Mouse (Mus musculus) embryo, embryonic 11 days (tissue): ENCODE data around the gene Polr3c.
"Not testable (repeated sequence)": the region's sequence is repeated elsewhere in the genome, so short reads cannot be mapped to it uniquely, and the experiment has no call there.

Source experiments
- DNase-seq: peaks from one replicate; pipeline ENCODE4 v3.0.0-alpha.2; 2015

The Polr3c gene

DNA sequence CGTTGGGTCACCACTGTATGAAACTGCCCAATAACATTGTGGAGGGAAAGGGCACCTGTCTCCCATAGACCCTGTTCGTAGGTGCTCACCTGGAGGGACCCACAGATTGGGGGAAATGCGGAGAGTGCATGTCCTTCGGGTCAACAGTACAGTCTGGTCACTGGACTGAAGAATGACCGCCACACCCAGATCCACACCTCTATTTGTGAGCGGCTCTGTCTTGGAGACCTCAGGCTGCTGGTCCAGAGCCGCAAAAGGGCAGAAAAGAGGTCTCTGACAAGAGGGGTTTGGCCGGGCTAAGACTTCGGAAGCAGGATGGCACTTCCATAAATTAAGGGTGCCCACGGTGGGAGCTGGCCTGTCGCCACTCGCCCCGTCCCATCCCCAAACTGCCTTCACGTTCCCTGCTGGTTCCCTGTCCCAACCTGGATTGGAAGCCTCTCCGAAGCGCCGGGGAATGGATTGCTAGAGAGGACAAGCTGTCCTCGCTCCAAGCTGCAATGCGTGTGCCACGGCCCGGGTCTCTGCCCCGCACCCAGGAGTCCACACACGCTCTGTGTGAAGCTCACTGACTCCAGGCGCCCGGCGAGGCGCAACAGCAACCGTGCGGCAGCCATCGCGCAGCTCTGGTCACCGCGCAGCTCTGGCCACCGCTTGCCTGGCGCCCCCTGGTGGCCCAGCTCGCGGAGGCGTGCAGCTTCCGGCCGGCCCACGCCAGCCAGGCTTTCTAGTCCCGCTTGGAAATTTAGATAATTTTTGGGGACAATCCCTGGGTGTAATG, 19.3 kb downstream of the Polr3c start, which contains the start of gene Nudt17:
Gene Nudt17, minus strand, starts transcription at position 660 of the 781 bp plus-strand sequence.
- DNase-seq, result peak; percentile 91

DNA sequence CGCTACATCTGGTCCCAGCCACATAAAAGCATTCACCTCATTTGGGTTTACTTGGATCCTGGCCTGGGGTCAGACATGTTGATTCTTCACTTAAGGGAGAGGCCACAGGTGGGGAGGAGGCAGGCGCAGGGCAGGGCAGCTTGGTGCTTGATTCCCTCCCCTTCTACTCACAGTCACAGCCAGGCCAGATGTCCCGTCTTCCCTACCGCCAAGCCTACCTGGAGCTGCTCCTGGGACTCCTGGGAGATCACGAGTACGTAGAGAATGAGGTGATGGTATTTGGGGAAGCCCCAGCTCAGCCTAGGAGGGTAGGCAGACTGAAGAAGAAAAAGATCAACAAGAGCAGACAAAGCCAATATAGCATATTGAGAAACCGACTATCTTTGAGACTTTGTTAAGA, 20.4 kb downstream of the Polr3c start:
- DNase-seq, result no peak

DNA sequence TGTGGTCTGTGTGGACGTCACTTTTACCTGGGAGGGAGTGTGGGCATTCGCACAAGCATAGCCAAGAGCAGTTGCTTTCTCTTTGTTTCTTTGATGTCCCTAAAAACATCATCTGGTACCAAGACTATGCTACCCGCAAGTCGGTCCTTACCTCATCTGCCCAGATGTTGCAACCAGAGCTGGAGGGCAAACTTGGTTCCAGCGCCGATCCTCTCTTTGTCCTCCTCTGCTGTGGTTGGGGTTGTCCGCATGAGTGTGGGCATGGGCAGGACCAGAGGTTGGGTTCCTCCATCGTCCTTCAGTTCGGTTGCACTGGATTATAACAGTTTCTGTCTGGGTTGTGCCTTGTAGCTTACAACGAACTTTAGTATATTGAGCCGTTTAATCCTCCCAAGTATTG, 21.2 kb downstream of the Polr3c start:
- DNase-seq, result no peak

DNA sequence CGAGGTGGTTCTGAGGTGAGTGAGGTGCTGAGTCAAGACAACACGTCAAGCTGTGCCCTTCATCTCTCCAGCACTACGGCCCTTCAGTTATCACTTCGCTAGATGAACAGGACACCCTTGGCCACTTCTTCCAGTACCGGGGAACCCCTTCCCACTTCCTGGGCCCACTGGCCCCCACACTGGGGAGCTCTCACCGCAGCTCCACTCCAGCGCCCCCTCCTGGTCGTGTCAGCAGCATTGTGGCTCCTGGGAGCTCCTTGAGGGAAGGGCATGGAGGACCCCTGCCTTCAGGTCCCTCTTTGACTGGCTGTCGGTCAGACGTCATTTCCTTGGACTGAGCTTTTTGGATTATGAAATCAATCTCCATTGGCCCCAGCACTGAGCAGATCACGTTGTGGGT, 22.6 kb downstream of the Polr3c start:
- no peak for DNase-seq

- no peak for DNase-seq
These were observed 26.4 kb downstream of the Polr3c start for GRCm38 (mm10) chr3:96701003-96701402.

GRCm38 (mm10) chr3:96700376-96700775, 27.1 kb downstream of the Polr3c start:
- DNase-seq, result peak; percentile 67

DNA sequence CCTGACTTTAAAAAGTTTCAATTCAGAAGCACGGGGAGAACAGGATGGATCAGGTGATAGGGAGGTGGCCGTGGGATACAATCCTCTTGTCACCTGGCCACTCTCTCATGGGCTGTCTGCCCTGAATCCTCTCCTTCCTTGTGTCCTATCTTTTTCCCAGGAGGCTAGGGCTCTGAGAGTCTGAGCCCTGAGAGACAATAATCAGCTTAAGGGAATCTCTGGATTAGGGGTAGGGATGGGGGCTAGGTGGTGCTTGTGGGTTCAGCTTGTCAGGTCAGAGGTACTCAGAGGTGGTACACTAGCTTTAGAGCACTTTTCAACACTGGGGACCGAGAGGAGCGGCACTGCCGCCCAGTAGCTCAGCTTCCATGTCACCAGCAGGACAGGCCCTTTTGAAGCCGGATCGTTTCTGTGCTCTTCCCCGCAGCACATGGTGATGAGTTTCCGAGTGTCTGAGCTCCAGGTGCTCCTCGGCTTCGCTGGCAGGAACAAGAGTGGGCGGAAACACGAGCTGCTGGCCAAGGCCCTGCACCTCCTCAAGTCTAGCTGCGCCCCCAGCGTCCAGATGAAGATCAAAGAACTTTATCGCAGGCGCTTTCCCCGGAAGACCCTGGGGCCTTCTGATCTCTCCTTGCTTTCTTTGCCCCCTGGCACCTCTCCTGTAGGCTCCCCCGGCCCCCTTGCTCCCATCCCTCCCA, 28.3 kb downstream of the Polr3c start:
- DNase-seq, result peak; percentile 31

DNA sequence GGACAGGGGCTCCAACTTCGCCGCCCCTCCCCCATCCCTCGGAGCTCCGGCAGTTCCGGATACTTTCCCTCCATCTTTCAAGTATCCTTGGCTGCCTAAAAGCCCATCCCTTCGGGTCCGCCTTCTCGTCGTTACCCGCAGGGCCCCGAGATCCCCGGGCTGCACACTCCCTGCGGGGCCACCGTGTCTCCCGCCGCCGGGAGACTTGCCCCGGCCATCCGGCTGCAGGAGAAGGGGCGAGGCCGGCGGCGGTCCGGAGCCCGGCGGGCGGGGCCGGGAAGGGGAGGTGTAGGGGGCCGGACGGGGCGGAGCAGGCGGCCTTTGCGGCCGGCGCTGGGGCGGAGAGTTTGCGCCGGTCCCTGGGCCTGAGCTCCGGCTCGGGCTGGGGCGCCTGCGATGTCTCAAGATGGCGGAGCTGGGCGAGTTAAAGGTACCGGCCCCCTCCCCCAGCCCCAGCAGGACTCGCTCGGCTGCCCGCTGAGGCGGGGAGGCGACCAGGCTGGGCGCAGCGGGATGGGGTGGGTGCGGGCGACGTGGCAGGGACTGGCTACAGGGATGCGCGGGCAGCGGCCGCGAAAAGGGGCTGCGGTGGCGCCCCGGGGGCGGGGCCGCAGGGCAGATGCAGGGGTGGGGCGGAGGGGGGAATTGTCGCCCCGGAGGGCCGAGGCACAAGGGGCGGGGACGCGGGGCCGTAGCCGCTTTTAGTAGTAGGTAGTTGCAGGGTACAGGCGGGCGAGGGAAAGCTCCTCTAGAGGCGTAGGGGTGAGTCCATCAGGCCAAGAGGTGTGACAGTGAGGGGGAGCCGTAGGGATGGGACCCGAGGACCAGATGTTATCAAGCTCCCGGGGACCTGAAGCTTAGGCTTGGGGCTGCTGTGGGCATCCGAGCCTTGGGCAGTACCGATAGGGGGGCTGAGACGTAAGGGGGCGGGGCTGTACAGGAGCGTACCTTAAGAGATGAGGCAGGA, 30.4 kb downstream of the Polr3c start:
- DNase-seq, result peak; percentile 95

DNA sequence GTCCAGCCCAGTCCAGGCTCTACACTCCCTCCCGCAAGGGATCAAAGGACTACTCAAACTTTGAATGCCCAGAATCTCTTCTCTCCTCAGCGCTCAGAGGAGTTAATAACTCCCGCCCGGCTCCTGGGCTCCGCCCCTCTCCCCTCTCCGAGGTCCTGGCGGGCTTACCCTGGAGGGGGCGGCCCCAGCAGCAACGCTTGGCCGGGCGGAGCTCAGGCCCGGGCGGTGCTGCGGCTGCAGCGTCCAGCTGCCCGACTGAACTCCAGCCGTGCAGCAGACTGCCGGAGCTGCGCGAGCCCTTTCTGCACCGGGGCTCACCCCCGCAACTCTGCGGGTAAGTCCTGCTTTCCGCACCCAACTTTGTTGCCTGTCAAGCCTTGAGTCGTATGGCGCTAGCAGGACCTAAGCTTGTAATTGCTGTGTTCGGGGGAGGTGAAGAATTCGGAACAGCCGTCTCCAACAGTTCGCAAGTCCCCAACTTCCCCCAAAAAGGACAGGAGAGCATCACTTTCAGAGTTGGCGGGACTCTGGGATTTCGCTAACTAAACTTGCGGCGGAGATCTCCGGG, 31.1 kb downstream of the Polr3c start, which contains the start of gene Pias3:
Gene Pias3, plus strand, starts transcription at position 187 of the 568 bp plus-strand sequence.
- DNase-seq, result peak; percentile 95

DNA sequence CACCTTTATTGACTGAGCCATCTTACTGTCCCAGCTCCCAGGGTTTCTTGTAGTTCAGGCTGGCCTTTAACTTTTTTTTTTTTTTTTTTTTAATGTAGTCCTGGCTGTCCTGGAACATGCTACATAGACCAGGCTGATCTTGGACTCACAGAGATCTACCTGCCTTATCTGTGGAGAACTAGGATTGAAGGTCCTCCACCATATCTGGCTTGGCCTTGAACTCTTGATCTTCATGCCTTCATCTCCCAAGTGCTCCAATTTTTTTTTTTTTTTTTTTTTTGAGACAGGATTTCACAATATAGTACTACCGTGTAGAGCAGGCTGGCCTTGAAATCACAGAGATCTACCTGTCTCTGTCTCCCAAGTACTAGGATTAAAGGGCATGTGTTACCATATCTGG, 33.8 kb downstream of the Polr3c start:
- DNase-seq, result no peak

- DNase-seq, result peak; percentile 69
These were observed 34.9 kb downstream of the Polr3c start for GRCm38 (mm10) chr3:96692506-96692905.

GRCm38 (mm10) chr3:96690298-96690697, 37.1 kb downstream of the Polr3c start:
- DNase-seq, result no peak

- no peak for DNase-seq
These were observed 38.6 kb downstream of the Polr3c start for GRCm38 (mm10) chr3:96688854-96689253.

GRCm38 (mm10) chr3:96686057-96686456, 41.4 kb downstream of the Polr3c start:
- not testable (repeated sequence) for DNase-seq

DNA sequence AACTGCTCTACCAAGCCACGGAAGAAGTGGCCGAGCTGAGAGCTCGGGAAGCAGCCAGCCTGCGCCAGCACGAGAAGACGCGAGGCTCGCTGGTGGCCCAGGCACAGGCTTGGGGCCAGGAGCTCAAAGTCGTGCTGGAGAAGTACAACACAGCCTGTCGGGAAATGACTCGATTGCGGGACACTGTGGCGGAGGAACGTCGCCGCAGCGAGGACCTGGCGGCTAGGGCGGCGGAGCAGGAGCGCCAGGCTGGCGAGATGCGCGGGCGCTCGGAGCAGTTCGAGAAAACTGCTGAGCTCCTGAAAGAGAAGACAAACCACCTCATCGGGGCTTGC, 42.6 kb downstream of the Polr3c start:
- peak; percentile 23 for DNase-seq

DNA sequence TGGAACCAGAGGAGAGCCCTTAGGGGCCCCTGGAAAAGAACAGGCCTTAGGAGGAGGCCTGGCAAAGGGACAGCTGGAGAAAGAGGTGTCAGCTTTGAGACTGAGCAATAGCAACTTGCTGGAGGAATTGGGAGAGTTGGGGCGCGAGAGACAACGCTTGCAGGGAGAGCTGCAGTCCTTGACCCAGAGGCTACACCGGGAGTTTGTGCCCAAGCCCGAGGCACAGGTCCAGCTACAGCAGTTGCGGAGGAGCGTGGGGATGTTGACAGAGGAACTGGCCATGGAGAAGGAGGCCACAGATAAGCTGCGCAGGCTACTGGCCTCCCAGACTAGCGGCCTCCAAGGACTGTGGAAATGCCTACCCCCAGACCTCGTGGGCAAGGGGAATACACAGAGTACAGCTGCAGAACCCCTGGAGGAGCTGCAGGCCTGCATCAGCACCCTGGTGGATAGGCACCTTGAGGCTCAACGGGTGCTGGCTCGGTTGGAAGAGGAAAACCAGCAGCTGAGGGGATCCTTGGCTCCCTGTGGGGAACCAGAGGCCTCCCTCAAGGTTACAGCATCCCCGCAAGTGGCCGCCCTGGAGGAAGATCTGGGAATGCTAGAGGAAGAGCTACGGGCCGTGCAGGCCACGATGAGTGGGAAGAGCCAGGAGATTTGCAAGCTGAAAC, 43.1 kb downstream of the Polr3c start:
- DNase-seq, result no peak

DNA sequence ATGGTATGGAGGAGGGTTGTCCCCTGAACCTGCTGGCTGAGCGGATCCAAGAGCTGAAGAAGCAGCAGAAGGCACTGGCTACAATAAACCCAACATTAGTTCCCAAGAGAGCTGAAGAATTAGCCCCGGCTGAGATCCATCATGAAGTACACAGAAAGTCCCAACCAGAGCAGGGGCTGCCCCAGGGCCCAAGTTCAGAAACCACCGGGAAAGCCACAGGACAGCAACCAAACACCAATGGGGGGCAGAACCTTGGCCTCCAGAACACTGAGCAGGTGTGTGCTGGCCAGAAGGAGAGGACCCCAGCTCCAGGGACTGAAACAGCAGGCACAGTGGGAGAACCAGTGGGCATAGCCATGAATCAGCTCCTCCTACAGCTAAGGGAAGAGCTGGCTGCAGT, 43.9 kb downstream of the Polr3c start:
- no peak for DNase-seq

- no peak for DNase-seq
These were observed 47.0 kb downstream of the Polr3c start for GRCm38 (mm10) chr3:96680269-96680956.

DNA sequence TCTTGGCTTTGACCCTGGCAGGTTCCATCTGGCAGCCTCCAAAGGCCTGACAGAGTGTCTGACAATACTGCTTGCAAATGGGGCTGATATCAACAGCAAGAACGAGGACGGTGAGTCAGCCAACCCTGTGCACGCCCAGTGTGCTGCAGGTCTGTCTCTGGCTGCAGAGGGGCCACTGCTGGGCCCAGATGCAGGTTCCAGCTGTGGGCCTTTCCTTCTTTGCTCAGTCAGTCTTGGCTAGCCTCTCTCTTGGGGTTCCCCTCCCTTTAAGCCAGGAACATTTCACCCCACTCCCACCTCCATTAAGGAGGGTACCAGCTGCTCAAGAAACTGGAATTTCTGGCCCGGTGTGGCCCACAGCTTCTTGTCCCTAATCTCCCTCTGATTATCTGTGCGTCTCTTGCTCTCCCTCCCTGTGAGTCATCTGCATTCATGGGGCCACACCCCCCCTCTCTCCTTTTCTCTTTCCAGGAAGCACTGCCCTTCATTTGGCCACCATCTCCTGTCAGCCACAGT, 48.2 kb downstream of the Polr3c start:
- DNase-seq, result no peak

DNA sequence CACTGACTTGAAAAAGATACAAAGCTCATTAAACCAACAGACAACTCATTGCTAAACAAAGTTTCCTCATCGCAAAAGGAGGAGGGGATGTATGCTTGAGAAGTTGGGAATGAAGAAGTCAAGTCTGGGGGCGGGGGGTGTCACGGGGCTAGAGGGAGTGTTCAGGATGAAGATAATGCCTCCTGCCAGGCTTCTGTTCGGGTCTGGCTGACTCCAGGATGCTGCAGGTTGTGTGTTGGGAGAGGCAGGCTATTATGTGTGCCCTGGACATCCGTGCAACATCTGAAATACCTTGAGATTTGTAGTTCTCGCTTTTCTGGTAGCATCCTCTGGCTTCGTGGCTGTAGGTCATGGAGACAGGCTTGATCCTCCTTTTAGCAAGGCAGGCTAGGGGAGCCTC, 49.0 kb downstream of the Polr3c start:
- no peak for DNase-seq

DNA sequence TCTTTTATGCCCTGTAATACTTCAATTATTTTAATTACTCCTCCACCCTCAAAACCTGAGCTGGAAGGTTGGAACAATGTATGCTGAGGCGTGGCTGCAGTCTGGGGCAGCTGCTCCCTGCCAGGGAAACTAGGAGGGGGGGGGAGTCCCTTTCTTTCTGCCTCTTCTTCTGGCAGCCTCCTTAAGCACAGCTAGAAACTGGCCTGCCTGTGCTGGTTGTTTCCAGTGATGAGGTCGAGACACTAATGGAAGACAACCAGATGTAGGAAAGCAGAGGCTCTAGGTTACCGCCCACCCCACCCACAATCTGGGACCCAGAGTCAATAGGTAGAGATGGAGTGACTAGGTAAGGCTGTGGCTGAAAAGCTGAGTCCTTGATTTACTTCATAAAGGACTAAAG, 51.7 kb downstream of the Polr3c start:
- no peak for DNase-seq
